Mouse (Mus musculus) c-Kit-positive CD71-negative TER-119-negative erythroid progenitor cells, embryonic 14.5 days (primary cell): ENCODE data around the gene Gm44596.

Experiments
- DNase-seq: peaks from one replicate; pipeline ENCODE4 v3.0.0-alpha.2; 2013; ENCODE audit warnings: low read depth

Gm44596 gene

DNA sequence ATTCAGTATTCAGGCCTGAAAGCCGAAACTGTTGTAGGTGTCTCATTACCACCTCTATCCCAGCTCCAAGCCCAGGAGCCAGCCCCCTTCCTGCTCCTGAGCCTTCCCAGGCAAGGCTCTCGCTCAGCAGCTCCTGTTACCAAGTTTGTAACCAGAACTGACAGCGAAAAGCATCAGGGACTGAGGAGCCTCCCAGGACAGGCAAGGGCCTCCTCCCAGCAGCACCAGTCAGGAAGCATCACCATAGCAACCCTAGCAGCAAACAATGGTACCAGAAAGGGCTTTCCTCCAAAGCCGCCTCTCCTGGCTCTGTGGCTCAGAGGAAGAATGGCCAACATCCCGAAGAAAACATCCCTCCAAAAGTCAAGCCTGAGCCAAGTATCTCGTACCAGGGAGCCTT, at the start of gene Gm44596, which contains the start of gene Tex52:
Gm44596 (plus strand) TSS at position 312 of the 400 bp plus-strand sequence.
Tex52 (plus strand) TSS at position 265 of the 400 bp plus-strand sequence.
- no peak for DNase-seq

DNA sequence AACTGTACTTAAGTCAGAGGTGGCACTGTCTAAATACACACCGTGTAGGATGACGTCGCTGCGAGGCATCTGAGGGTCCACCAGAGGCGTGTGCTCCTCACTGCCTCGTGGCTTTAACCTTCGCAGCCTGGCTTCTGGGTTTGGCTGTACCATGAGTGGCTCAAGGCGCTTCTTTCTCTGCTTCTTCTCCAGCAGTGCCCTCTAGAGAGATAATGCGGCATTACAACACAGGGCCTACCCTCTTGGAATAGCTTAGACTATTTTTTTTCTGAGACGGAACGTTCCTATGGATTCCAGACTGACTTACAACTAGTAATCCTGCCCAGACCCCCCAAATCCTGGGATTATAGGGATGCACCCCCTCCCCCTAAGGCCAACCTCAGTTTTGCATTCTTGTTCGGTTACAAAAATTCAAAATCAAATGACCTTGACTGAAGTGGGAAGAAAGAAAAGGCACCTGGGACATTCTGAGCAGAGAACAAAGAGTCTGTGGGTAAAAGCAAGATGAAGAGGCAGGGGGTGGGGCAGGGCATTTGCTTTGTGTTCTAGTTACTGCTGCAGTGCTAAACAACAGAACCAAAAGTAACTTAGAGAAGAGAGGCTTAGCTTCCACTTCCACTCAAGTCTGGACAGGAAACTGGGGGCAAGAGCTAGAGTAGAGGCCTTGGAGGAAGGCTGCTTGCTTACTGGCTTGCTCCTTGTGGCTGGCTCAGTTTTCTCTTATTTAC, 40.7 kb upstream of the Gm44596 start:
- DNase-seq: peak; percentile 72

DNA sequence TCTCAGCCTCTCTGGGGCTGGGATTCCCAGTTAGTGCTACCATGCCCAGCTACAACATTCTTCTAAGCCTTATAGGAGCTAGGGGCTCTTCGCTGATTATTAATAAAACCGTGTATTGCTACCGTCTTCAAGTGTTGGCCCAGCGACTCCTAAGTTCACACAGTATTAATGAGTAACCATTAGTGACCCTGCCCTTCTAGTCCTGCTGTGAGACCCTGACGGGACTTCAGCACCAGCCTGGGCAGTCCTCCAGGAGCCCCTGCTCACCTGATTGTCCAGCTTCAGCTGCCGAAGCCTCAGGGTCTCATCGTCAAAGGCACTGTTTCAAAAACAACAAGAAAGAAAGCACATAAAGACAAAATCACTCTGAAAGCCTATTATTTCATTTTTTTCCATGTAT, 37.8 kb upstream of the Gm44596 start:
- DNase-seq: no peak

DNA sequence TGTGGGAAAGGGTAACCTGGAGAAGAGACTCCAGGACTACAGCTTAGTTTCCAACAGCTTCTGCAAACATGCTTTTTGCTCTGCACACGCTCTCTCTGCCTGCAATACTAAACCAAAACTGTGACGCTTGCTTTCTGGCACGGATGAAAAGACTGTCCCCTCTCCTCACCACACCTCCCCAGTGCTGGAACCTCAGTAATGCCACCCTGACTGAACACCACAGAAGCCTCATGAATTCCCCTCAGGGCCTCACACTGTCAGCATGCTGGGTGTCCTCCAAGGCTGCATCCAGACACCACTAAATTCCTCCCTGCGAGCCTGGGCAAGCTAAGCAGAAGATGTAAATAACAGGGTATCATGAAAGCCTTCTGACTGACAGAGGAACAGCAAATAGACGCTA, 36.4 kb upstream of the Gm44596 start:
- DNase-seq: no peak

DNA sequence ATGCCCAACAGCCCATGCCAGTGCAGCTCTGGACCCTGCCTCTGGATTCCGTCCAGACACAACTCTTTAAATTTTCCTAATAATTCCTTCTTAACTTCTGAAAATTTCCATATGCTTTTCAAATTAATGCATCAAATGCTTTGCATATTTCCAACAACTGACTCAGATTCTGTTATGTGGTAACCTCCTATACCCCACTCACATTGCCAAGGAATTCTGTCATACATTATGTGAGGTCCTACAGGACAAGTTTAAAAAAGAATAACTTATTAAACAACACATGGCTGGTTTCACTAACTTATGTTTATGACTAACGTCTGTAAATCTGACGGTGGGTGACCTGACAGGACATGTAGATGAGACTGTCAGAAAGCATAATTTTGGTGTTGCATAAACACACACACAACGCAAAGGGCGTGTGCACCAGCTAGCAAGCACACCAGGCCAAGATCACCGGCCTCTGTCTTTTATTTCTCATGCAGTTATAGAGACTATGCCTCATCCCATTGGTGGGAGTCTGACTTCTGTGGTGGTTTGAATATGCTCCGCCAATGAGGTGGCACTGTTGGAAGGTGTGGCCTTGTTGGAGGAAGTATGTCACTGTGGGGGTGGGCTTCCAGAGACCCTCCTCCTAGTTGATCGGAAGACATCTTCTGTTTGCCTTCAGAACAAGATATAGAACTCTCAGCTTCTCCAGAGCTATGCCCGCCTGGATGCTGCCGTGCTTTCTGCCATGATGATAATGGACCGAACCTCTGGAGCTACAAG, 33.2 kb upstream of the Gm44596 start:
- DNase-seq: no peak

DNA sequence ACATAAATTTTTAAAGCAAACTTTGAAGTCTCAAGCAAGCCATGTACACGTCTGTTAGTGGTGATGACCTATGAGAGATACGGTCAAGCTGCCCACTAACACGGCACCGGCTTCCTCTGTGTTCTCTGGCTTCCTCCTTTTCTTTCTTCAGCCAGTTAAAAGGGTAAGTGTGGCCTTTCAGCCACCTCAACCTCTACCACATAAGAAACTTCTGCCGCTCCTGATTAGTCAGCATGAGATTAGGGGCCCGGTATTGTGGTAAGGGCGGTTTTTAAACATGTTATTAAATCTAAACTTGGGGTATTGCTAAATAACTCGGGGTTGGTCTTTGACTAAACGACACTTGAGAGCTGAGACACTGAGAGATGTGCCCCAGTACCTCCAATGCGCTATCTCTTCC, 29.7 kb upstream of the Gm44596 start:
- no peak for DNase-seq

DNA sequence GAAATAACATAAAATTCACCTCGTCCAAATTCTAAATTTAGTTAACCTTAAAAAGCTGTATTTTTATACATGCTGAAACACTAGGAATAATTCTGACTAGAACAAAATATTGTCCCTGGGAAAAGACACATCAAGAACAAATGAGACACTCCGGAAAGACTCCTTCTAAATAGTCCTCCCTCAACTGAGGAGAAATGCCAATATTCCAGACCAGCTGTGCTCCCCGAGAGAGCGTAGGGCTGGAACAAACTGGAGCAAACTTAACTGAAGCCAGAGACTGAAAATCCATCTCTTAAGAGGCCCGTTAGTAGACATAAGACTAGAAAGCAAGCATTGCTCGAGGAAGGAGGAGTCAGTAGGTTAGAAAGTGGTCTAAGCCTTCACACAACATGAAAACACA, 28.5 kb upstream of the Gm44596 start:
- no peak for DNase-seq

DNA sequence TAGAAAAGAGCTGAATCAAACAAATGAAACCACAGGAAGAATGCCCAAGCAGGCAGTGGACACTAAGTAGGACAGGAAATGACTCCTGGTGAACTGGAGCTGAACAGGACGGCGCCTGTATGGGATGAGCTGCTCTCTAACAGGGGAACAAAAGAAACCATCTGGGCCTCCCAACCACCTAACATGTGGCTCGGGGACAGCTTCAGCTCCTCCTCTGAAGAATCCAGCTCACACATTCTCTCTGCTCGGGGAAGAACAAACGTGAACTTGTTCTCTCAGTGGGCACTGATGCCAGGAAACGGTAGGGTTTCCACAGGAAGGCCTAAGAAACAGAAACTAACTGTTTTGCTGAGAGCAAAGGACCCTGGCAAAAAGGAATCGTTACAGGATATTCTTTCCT, 25.6 kb upstream of the Gm44596 start:
- no peak for DNase-seq

DNA sequence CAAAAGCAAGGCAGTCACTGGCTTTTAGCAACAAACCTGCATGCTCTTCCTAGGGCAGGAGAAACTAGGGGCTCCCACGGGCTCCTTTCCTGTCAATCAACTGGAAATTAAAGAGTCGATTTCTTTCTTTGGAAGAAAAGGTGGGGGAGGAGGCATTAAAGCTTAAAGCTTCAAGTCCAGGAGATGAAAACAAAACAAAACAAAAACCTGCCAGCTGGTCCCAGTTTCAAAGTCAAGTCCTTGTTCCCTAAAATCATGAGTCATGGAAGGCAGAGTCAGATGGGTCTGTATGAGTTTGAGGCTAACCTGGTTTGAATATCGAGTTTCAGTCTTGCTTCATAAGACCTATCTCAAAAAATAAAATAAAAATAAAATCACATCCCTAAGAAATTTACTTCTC, 21.2 kb upstream of the Gm44596 start:
- no peak for DNase-seq

DNA sequence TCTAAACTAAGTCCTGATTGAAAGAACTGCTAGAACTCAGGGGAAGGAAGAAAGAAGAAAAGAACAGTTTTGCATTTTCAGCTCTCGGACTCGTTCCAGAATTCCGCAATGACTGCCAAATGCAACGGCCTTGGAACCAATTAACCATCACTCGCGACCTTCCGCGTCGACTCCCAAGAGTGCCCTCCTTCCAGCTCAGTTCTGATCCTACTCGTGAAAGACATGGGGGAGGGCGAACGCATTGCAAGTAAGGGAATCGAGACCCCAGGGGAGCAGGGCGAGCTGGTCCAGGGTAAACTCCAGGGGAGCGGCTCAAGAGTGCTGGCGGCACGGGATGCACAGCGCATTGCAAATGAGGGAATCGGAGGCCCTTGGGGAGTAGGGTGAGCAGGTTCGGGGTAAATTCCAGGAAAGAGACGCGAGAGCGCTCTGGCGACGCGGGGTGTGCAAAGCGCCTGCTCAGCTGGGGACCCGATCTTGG, 20.1 kb upstream of the Gm44596 start:
- DNase-seq: no peak

DNA sequence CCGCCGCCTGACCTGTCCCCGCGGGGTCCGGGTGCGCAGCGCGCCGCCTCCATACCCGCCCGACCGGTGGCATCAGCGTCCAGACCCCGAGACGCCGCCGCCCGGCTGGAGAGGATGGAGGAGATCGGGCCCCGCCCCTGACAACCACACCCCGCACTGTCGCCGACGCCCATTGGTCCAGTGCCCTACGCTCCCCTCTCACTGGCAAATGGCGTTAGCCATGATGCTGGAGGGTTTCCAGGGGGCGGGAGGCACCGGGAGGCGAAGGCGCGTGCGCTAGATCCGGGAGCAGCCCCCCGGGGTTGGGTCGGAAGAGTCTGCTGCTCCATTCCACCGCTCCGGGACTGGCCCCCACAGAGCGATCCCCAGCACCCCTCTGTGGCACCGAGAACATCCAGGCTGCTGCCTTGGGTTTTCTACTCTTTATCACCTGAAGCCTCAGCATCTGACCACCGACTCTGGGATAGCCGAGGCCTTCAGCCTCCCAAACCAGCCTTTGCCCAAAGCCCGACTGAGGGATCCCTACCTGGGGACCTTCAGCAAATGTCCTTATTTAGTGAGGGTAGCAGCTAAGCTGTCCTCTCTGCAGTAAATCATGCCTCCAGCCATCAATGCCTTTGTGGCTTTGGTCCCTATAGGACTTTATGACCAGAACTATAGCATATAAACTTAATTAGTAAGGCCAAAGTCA, 19.4 kb upstream of the Gm44596 start, which contains the start of gene Tulp3:
Tulp3 (minus strand) TSS at position 126 of the 691 bp plus-strand sequence.
- peak; percentile 78 for DNase-seq

DNA sequence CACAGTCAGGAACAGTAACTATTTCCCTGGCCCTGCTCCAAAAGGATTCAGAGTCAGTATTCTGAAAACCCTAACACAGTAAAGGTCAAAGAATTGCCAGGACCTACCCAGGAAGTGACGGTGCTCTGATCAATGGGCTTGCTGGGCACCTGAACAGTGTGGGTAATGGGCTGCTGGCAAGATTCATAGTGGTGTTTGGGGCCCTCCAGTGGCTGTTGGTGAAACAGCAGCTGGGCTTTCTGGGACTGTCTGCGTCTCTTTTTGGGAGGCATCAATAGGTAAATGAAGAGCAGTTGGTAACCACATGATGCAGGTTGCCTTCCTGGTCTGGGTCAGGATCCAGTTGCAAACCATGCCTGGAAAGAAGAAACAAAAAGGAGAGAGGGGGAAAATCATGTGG, 16.3 kb upstream of the Gm44596 start:
- DNase-seq: no peak

DNA sequence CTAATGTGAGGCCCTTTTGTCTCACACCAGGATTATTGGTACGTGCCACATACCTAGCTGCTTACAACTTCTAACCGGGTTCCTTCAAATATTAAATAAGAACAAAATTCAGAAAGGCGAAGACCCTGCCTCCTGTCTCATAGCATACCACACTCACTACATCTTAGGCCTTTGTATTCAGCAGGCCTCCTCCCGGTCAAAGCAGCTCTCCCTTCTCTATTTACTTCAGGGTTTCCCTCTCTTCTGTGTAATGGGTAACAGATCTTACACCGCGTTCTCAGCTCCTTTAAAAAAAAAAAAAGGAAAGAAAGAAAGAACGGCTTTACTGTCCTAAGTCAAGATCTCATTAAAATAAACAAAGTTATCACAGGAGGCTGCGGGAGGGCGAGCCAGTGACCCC, 13.4 kb upstream of the Gm44596 start:
- DNase-seq: no peak

DNA sequence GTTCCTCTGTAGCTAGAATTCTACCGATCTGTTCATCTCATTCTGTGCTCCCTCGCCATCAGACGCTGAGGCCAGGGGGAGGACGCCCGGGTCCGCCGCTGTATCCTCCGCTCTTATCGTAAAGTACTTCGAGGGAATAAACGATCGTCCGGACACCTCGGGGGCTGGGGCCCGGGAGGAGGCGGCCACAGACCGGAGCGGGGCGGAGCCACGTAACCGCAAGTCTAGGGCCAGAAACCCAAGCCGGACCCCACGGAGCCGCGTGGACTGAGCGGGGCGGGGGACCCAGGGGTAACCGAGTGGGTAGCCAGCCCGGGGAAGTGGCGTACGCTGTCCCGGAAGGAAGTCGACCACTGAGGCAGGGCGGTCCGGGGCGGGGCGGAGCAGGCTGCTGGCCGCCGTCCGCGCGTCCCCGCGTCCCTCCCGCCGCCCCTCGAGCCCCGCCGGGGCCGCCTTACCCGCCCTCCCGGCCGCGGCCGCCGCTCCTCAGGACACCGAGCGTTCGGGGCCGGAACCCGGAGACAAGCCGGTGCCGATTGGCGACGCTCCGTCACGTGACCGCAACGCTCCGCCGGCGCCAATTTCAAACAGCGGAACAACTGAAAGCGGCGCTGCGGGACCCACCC, 12.8 kb upstream of the Gm44596 start, which contains the start of the genes Rhno1 and Foxm1:
Rhno1 (minus strand) TSS at position 531 of the 626 bp plus-strand sequence.
Foxm1 (plus strand) TSS at position 587 of the 626 bp plus-strand sequence.
- no peak for DNase-seq

DNA sequence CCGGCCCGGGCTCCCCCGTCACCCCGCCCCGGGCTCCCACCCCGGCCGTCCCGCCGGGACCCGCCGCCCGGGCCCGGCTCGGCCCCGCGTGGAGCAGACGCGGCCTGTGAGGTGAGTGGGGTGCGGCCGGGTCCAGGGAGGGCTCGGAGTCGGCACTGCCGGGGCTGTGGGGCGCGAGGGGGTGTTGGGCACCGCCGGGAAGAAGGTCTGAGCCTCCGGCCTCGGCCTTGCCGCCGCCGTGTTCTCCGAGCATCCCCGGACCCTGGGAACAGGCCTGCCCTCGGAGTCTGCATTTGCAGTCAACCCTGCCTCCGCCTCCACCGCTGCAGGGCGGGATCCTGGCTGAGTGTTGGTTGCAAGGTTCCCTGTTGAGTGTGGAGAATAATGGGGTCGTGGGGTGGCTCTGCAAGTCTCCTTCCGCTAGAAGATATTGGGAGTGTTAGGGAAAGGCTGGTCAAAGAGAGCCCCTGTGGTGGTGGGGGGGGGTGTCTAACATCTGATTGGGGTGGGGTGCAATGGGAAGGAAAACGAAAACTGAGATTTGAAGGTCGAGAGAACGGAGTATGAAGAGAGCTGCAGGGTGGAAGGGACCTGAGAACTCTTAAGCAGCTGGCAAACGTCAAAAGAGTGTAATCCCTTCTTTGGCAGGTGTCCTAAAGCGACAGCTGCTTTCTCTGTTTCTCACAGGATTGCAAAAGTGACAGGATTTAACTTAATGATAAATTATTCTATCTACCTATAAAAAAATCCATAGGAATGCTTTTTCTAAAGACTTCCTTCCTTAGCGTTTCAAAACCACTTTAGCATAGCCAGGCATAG, 12.1 kb upstream of the Gm44596 start:
- no peak for DNase-seq

DNA sequence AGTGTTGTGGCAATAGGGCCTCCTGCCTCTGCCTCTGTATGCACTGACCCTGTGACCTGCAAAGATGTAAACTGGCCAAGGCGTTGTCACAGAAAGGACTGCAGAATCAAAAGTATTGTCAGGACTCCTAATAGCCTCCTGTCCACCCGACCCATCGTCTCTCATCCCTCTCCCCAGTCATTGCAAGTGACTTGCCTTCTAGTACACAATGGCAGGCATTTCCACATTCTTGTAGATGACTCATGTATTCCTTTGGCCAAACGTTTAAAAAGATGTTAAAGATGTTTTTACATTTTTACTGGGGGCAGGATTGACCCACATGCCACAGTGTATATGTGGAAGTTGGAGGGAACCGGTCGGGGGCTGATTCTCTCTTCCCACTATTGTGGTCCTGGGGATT, 10.6 kb upstream of the Gm44596 start:
- DNase-seq: no peak

DNA sequence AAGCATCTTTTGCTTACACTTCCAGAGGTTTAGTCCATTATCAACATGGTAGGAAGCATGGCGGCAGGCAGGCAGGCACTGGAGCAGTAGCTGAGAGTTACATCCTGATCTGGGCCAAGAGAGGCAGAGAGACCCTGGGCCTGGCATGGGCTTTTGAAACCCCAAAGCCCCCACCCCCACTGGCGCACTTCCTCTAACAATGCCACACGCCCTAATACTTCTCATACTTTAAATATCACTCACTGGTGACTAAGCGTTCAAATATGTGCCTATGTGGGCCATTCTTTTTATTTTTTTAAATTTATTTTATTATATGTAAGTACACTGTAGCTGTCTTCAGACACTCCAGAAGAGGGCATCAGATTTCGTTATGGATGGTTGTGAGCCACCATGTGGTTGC, 8.8 kb upstream of the Gm44596 start:
- no peak for DNase-seq

DNA sequence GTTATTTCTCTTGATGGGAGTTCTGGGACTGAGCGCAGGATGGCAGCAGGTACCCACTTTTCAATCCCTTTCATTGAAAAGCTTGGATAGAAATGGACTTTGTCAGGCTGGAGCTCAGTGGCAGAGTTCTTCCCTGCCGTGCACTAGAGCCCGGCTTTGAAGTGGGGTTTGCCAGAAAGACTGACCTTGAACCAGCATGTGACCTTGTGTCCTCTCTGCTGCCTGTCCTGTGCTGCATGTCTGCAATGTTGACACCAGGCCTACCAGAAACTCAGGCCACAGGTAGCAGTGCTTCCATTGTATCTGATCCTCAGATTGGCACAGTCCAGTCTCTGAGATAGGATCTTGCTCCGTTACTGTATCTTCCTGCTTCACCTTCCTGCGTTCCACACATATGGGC, 5.3 kb upstream of the Gm44596 start:
- no peak for DNase-seq

DNA sequence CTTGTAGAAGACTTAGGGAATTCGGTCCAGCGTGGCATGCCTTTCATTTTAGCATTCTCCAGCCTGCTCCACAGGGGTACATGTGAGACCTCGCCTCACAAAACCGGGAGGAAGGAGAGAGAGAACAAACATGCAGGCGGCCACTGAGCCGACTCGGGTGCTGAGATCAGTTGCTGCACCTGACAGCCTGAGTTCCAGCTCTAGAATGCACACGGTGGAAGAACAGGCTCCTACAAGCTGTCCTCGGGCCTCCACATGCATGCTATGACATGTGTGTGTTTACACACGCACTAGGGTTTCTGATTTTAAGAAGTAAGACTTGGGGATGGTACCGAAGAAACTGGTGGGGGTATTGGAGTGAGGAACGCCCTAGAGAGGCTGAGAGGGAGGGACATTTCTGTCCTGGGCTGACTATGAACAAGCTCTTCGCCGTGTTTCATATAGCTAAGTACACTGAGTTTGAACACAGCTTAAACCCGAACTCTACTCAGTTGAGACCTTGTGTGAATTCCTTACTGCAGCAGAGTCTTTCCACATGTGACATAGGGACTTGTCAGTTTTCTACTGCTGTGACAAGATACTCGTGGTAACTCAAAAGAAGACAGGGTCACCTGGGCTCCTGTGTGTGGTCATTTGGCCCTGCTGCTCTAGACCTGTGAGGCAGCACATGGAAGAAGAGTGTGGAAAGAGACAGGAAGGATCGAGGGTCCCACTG, 1.2 kb downstream of the Gm44596 start:
- DNase-seq: no peak

DNA sequence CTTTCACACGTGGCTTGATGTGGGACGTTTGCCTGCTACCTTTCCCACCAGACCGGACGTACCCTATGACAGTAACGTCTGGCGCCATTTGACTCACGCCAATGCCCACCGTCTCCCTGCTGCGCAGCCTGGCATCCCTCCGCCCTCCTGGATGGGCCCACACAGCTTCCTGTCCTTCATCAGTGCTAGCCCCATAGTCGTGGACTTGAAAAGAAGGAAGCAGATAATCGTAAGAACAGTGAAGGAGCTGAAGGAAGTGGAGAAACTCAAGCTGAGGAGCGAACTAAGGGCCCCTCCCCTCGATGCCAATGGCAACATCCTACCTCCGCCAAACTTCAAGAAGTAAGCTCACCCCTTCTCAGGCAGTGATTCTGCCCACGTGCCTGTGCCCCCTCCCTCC, 4.3 kb downstream of the Gm44596 start:
- no peak for DNase-seq
